Mouse (Mus musculus) limb, embryonic 13.5 days (tissue): ENCODE data around the gene Tom1l2. TPM values are rescaled to one million over a fixed set of nuclear protein-coding genes. Genes with fewer than 3 reads are reported as not detected.

Source experiments
- ATAC-seq: fragments of 200-750 bp; cut with Nextera tagmentation; 2 replicates; pipeline ENCODE4 v1.8.0; 2017; ENCODE audit warnings: low read depth, moderate number of reproducible peaks, moderate TSS enrichment; ENCODE audit not compliant: low FRiP score
- H3K27ac ChIP-seq: fragments of 300-500 bp; sonication (generic); 2 replicates; pipeline ENCODE4 v1.5.1; 2015; ENCODE audit warnings: inconsistent platforms, mild to moderate bottlenecking, moderate library complexity
- H3K27me3 ChIP-seq: fragments of 300-500 bp; sonication (generic); 2 replicates; pipeline ENCODE4 v1.6.1; 2015; ENCODE audit warnings: mild to moderate bottlenecking, inconsistent platforms
- H3K36me3 ChIP-seq: fragments of 300-500 bp; sonication (generic); 2 replicates; pipeline ENCODE4 v1.6.1; 2015; ENCODE audit warnings: inconsistent platforms, mild to moderate bottlenecking, moderate library complexity
- H3K4me1 ChIP-seq: fragments of 300-500 bp; sonication (generic); 2 replicates; pipeline ENCODE4 v1.6.1; 2015; ENCODE audit warnings: inconsistent platforms
- H3K4me2 ChIP-seq: fragments of 300-500 bp; sonication (generic); replicated peaks from 2 replicates; pipeline ENCODE4 v1.6.1; 2015; ENCODE audit warnings: inconsistent platforms, mild to moderate bottlenecking, moderate library complexity
- H3K4me3 ChIP-seq: fragments of 300-500 bp; sonication (generic); 2 replicates; pipeline ENCODE4 v1.5.1; 2015; ENCODE audit warnings: moderate library complexity, mild to moderate bottlenecking, inconsistent platforms
- H3K9ac ChIP-seq: fragments of 300-500 bp; sonication (generic); 2 replicates; pipeline ENCODE4 v1.6.1; 2015; ENCODE audit warnings: mild to moderate bottlenecking, inconsistent platforms
- H3K9me3 ChIP-seq: fragments of 300-500 bp; sonication (generic); 2 replicates; pipeline ENCODE4 v1.6.1; 2016; ENCODE audit warnings: inconsistent platforms
- WGBS: fragments of 180-500 bp; shearing (Covaris S2); methylation state at CpG from one replicate; pipeline ENCODE4 v1.1.7; 2015; 5-methylcytosine and 5-hydroxymethylcytosine counted together
- polyA plus RNA-seq: library from polyadenylated mRNA; unstranded; fragments of >200 nt; fragmentation: Nextera tagmentation; extraction: Ambion mirVana; gene quantifications from 2 replicates; pipeline ENCODE4 v1.2.1, GENCODE M21; 2015

Tom1l2 gene
- polyA plus RNA-seq, 1 experiment from 2014 or later = 27.9 TPM

DNA sequence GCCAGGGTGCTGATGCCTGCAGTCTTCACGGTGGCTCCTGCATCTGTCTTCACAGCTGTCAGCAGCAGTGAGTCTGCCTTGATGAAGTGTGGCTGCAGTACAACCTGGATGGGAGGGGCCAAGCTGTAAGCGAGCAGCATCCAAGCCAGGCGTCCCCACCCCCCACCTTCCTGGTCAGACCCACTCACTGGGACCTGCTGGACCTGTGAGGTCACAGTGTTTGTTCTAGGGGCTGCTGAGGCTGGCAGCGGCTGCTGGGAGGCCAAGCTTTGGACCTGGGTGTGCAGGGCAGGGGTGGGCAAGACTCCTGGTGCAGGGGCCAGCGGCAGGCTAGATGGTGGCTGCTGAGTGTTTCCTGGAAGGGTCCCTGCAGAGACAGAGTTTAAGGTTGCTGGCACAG, 146.5 kb downstream of the Tom1l2 start:
- no peak for ATAC-seq
- Histone ChIP-seq H3K9ac (0 out of 2 replicates have a peak overlapping the region, but pooled peaks have one; percentile 14), H3K4me2 (no peak overlapping the region), H3K27me3 (no peaks in the 10 kb centered on the region), H3K9me3 (no peaks in the 10 kb centered on the region), H3K27ac (no peak overlapping the region; the same call in 1 of the 2 replicates), H3K4me1 (peaks cover 52% of the 10 kb centered on the region), H3K4me3 (no peak overlapping the region), H3K36me3 (peaks cover 64% of the 10 kb centered on the region)
- 59% methylated on average over 5 of the region's 5 CpGs for WGBS

DNA sequence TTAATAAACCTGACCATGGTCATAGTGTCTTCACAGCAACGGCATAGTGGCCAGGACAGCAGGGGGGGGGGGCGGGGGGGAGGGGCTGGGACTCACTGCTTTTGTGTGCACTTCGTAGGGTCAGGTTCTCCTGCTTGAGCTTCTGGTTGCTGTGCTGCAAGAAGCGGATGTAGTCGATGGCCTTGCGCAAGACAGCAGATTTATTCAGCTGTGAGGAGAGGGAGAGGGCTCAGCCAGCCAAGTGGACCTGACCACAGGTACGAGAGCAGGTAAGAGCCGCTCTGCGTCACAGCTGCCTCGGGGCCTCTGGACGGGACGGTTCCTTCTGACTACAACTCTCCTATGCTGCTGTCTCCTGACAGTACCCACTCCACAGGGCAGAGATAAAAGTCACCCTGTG, 147.7 kb downstream of the Tom1l2 start:
- WGBS = 90% methylated on average over 12 of the region's 12 CpGs
- H3K27me3 ChIP-seq = no peaks in the 10 kb centered on the region
- H3K4me2 ChIP-seq = no peak overlapping the region
- H3K36me3 ChIP-seq = peaks cover 76% of the 10 kb centered on the region
- H3K27ac ChIP-seq = no peak overlapping the region
- H3K9me3 ChIP-seq = no peaks in the 10 kb centered on the region
- no peak for ATAC-seq
- no peak overlapping the region for H3K9ac ChIP-seq
- no peak overlapping the region for H3K4me3 ChIP-seq
- H3K4me1 ChIP-seq = peaks cover 41% of the 10 kb centered on the region

DNA sequence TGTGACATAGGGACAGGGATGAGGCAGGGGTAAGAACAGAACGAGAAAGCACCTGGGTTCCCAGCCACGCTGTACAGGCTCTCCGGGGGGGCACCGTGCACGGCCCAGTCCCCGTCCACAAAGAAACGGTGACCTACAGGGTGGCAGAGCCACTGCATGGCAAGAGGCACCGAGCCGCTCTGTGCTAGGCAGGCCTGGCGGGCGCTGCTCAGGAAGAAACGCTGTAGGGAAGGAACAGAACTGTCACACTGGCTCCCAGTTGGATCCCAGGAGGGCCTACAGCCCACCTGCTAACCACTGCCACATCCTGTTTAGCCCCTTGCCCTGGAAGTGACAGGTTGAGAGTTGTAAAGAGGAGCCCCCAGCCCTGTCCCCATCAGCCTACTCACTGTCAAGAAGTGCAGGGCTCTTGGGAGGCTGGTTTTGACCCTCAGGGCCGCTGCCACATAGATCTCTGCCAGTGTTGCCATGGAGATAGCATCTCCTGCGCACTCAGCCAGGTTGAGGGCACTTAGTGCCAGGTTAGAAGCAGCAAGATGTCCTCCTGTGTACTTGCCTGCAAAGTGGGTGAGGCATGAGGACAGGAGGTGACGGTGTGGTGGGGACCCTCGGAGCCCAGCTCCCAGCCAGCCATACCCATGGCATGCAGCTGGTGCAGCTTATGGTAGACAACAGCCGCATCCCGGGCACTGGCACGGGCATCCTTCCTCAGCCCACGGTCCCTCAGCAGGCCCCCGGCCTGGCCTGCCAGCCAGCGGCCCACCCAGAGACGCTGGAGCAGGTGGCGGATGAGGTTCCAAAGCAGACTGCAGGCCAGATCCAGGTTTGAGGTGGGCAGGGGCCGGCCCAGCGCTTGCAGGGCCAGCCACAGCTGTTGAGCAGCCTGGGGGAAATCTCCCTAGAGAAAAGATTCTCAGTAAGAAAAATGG, 149.7 kb downstream of the Tom1l2 start:
- no peak overlapping the region for H3K4me2 ChIP-seq
- H3K4me1 ChIP-seq = peaks cover 24% of the 10 kb centered on the region
- WGBS = 92% methylated on average over 26 of the region's 26 CpGs
- H3K27ac ChIP-seq = no peak overlapping the region
- H3K4me3 ChIP-seq = no peak overlapping the region
- no peaks in the 10 kb centered on the region for H3K27me3 ChIP-seq
- peaks cover 95% of the 10 kb centered on the region for H3K36me3 ChIP-seq
- H3K9ac ChIP-seq = no peak overlapping the region
- ATAC-seq = no peak
- no peaks in the 10 kb centered on the region for H3K9me3 ChIP-seq

DNA sequence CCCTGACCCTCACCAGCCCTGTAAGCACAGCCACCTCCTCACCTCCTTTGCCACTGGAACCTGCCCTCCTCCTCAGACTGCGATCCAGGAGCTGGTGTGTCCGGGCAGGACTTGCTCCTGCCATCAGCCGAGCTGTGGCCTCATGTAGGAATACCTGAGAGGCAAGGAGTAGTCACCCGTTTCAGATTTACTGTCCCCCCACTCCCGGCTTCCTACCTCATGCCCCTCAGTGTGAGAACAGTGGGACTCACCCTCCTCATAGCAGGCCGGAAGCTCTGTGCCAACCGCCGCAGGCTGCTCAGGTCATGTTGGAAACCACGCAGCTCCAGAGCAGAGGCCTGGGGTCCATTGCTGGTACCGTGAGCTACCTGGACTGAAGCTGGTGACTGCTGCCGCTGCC, 152.3 kb downstream of the Tom1l2 start:
- no peaks in the 10 kb centered on the region for H3K27me3 ChIP-seq
- H3K9ac ChIP-seq = 0 out of 2 replicates have a peak overlapping the region, but pooled peaks have one; percentile 9
- no peaks in the 10 kb centered on the region for H3K9me3 ChIP-seq
- 86% methylated on average over 11 of the region's 11 CpGs for WGBS
- H3K4me3 ChIP-seq = no peak overlapping the region
- no peak for ATAC-seq
- H3K4me2 ChIP-seq = no peak overlapping the region
- H3K36me3 ChIP-seq = peaks cover 94% of the 10 kb centered on the region
- H3K4me1 ChIP-seq = peaks cover 4% of the 10 kb centered on the region
- H3K27ac ChIP-seq = peak overlapping the region; percentile 56; the same call in 1 of the 2 replicates

DNA sequence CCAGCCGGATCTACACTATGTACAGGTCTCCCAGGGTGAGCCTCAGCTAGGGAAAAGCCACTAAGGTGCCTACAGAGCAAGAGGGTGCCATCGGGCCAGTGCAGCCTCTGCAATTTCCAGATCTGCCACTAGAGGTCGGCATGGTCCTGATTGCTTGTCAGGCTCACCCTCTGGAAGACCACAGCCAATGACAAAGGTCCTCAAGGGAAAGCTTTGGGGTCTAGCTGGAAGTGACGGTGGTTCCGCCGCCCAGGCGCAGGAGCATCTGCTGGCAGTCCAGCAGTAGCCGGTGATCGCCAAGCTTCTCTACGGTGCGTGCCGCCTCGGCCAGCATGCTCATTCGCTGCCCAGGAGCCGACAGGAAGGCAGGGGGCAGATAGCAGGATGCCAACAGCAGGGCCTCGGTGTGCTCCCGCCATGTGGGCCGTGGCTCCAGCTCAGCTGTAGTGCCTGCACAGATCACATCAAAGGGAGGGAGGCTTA, 153.0 kb downstream of the Tom1l2 start:
- H3K9ac ChIP-seq = 0 out of 2 replicates have a peak overlapping the region, but pooled peaks have one; percentile 35
- ATAC-seq = peak; percentile 63
- H3K9me3 ChIP-seq = peaks cover 4% of the 10 kb centered on the region
- H3K27me3 ChIP-seq = no peaks in the 10 kb centered on the region
- H3K36me3 ChIP-seq = peaks cover 94% of the 10 kb centered on the region
- H3K4me2 ChIP-seq = no peak overlapping the region
- H3K4me3 ChIP-seq = no peak overlapping the region
- peak overlapping the region; percentile 56 for H3K27ac ChIP-seq
- 15% methylated on average over 18 of the region's 18 CpGs for WGBS
- H3K4me1 ChIP-seq = peaks cover 4% of the 10 kb centered on the region

DNA sequence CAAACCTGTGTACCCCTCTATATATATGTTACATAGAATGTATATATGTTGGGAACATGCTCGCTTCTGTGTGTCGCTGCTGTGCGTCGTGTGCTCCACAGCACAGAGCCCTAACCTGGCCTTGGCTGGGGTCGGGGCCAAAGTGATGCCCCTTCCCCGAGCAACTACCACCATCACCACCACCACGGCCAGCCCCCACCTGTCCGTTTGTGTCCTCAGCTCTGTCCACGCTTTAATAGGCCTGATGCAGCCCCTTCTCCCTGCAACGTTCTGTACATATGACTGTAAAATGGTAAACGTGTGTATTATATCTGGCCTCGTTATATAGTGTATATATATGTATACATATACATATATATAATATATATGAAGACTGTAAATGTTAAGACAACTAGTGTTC, 154.1 kb downstream of the Tom1l2 start:
- H3K27me3 ChIP-seq = no peaks in the 10 kb centered on the region
- H3K27ac ChIP-seq = no peak overlapping the region; the same call in 1 of the 2 replicates
- WGBS = 87% methylated on average over 12 of the region's 12 CpGs
- peaks cover 94% of the 10 kb centered on the region for H3K36me3 ChIP-seq
- ATAC-seq = no peak
- H3K4me3 ChIP-seq = no peak overlapping the region
- no peak overlapping the region for H3K4me2 ChIP-seq
- peaks cover 13% of the 10 kb centered on the region for H3K9me3 ChIP-seq
- peaks cover 4% of the 10 kb centered on the region for H3K4me1 ChIP-seq
- H3K9ac ChIP-seq = no peak overlapping the region

DNA sequence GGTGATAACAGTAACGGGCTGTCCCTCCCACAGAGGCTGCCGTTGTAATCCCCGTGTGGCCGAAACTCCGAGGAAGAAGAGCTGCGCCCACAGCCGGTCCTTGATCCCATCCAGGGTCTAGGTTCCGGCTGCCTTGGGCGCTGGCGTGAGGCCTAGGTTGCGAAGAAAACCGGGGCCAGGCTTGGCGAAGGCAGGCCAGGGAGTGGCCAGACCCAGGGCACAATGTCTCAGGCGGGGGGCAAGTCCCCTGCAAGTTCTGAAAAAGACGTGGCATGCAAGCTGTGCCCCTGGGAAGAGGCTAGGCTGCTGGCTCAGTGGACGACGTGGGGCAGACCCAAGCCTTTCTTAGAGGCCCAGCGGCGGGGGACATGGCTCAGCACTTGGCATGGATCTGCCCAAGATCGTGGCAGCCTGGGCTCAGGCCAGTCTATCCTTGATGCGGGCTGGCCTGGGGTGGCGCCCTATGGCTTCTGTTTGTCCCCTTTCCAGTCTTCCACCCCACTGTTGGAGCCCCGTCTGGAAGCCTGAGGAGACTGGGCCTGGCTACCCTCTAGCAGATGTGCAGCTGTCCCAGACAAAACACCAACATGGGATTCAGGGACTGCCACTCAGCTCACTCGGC, 154.6 kb downstream of the Tom1l2 start:
- WGBS = 80% methylated on average over 24 of the region's 24 CpGs
- Histone ChIP-seq H3K27me3 (no peaks in the 10 kb centered on the region), H3K4me3 (no peak overlapping the region), H3K9ac (peak overlapping the region; percentile 2; the same call in 1 of the 2 replicates), H3K4me1 (peaks cover 4% of the 10 kb centered on the region), H3K4me2 (no peak overlapping the region), H3K36me3 (peaks cover 94% of the 10 kb centered on the region), H3K27ac (peak overlapping the region; percentile 40; the same call in 1 of the 2 replicates), H3K9me3 (peaks cover 13% of the 10 kb centered on the region)
- ATAC-seq = no peak

DNA sequence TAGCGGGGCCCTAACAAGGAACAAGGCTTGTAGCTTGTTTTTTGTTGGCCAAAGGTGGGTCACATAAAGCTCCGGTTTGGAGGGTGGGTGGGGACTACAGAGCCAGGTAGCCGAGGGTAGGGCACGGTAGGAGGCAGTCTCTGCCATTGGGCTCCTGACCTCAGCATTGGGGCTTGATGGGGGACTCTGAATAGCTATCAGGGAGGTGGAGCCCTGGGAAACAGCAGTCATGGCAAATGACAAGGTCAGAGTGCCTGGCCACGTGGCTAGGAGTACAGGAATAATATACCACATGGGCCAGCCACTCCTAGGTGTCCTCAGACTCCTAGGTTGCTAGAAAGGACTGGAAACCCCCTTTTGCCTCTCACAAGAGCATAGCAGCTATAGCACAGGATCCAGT, 156.4 kb downstream of the Tom1l2 start:
- H3K9ac ChIP-seq = 0 out of 2 replicates have a peak overlapping the region, but pooled peaks have one; percentile 31
- H3K36me3 ChIP-seq = peaks cover 94% of the 10 kb centered on the region
- no peaks in the 10 kb centered on the region for H3K27me3 ChIP-seq
- H3K9me3 ChIP-seq = peaks cover 13% of the 10 kb centered on the region
- H3K4me3 ChIP-seq = no peak overlapping the region
- peaks cover 4% of the 10 kb centered on the region for H3K4me1 ChIP-seq
- 78% methylated on average over 5 of the region's 5 CpGs for WGBS
- ATAC-seq = no peak
- H3K4me2 ChIP-seq = no peak overlapping the region
- H3K27ac ChIP-seq = peak overlapping the region; percentile 22; the same call in 1 of the 2 replicates

DNA sequence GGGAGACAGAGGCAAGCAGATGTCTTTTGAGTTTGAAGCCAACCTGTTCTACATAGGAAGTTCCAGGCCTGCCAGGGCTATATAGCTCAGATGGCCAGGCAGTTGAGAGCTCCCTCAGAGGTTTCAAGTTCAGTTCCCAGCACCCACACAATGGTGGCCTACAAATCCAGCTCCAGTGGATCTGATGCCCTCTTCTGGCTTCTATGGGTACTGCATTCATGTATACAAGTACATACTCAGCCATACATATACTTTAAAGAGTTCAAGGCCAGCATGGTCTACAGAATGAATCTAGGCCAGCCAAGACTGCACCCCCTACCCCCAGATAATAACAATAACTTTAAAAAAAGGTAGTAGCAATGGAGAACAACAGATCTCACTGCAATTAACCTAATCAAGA, 157.6 kb downstream of the Tom1l2 start:
- H3K27ac ChIP-seq = no peak overlapping the region
- H3K27me3 ChIP-seq = no peaks in the 10 kb centered on the region
- H3K4me2 ChIP-seq = no peak overlapping the region
- peaks cover 4% of the 10 kb centered on the region for H3K4me1 ChIP-seq
- H3K9me3 ChIP-seq = peaks cover 13% of the 10 kb centered on the region
- peaks cover 94% of the 10 kb centered on the region for H3K36me3 ChIP-seq
- ATAC-seq = no peak
- no peak overlapping the region for H3K4me3 ChIP-seq
- H3K9ac ChIP-seq = no peak overlapping the region

DNA sequence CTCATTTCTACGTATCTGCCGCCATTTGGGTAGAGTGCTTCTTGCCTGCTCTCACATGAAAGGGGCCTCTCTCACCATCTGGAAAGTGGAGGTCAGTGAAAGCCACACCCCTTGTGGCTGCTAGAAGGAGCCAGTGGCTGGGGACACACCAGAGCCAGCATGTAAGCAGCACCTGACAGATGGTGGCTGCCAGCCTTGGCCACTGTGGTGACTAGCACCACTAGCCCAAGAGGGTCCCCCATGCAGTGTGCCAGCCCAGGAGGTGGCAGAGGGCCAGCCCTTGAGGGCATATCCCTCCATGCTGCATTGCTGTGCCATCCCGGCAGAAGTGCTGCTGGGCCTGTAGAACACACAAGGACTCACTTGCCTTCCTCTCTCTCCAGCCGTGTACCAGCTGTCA, 159.1 kb downstream of the Tom1l2 start:
- H3K4me3 ChIP-seq = no peak overlapping the region
- 70% methylated on average over 4 of the region's 4 CpGs for WGBS
- no peak for ATAC-seq
- H3K36me3 ChIP-seq = peaks cover 96% of the 10 kb centered on the region
- H3K4me2 ChIP-seq = no peak overlapping the region
- no peaks in the 10 kb centered on the region for H3K27me3 ChIP-seq
- H3K27ac ChIP-seq = no peak overlapping the region; the same call in 1 of the 2 replicates
- H3K9ac ChIP-seq = no peak overlapping the region
- peaks cover 13% of the 10 kb centered on the region for H3K9me3 ChIP-seq
- H3K4me1 ChIP-seq = no peaks in the 10 kb centered on the region

DNA sequence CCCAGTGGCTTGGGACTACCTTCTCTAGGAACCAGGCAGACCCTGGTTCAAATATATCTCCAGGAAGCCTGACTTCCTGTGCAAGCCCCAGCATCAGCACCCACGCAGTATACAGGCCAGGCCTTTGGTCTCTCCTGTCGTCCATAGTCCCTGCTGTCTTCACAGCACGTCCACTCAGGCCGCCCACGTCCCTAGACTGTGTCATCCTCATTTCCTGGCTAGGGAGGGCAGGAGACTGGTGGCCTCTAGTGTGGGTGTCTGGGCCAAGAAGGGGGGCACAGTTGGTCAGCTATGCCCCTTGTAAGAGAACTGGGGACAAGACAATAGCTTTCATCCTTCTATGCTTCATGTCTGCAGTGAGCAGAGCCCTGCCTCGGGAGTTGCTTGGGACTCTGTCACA, 160.2 kb downstream of the Tom1l2 start:
- H3K4me3 ChIP-seq = no peak overlapping the region
- no peak overlapping the region for H3K9ac ChIP-seq
- no peak overlapping the region for H3K27ac ChIP-seq
- H3K9me3 ChIP-seq = peaks cover 13% of the 10 kb centered on the region
- WGBS = 86% methylated on average over 6 of the region's 6 CpGs
- H3K27me3 ChIP-seq = no peaks in the 10 kb centered on the region
- H3K36me3 ChIP-seq = peaks cover 96% of the 10 kb centered on the region
- no peak overlapping the region for H3K4me2 ChIP-seq
- no peaks in the 10 kb centered on the region for H3K4me1 ChIP-seq
- ATAC-seq = no peak

DNA sequence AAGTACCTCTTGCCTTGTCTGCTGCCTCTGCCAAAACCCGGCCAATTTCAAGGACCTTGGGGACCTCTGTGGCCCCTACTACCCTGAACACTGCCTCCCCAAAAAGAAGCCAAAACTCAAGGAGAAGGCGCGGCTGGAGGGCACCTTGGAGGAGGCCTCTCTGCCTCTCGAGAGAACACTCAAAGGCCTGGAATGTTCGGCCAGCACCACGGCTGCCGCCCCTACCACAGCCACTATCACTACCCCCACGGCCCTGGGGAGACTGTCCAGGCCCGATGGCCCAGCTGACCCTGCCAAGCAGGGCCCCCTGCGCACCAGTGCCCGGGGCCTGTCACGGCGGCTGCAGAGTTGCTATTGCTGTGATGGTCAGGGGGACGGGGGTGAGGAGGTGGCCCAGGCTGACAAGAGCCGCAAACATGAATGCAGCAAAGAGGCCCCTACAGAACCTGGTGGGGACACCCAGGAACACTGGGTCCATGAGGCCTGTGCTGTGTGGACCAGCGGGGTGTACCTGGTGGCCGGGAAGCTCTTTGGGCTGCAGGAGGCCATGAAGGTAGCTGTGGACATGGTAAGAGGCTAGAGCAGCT, 162.6 kb downstream of the Tom1l2 start:
- H3K27me3 ChIP-seq = no peaks in the 10 kb centered on the region
- no peak overlapping the region for H3K4me3 ChIP-seq
- no peak overlapping the region for H3K27ac ChIP-seq
- no peak for ATAC-seq
- WGBS = 88% methylated on average over 17 of the region's 17 CpGs
- peaks cover 13% of the 10 kb centered on the region for H3K9me3 ChIP-seq
- no peak overlapping the region for H3K4me2 ChIP-seq
- no peak overlapping the region for H3K9ac ChIP-seq
- H3K4me1 ChIP-seq = peaks cover 10% of the 10 kb centered on the region
- peaks cover 100% of the 10 kb centered on the region for H3K36me3 ChIP-seq
